Mouse (Mus musculus): ENCODE measurements around the gene Lrba.

Gene Lrba

GRCm38 (mm10) chr3:86224564-86225421, at the start of gene Lrba:
Gene Lrba (plus strand): TSS chr3:86224680.
- DNase-seq, result peak; percentile 55

GRCm38 (mm10) chr3:86179714-86180113, 44.8 kb upstream of the Lrba start:
- DNase-seq, result no peak

GRCm38 (mm10) chr3:86181107-86181506, 43.4 kb upstream of the Lrba start:
- DNase-seq, result no peak

GRCm38 (mm10) chr3:86184546-86184945, 39.9 kb upstream of the Lrba start:
- DNase-seq, result no peak

GRCm38 (mm10) chr3:86187736-86188389, 36.6 kb upstream of the Lrba start:
- no peak for DNase-seq

- peak; percentile 16 for DNase-seq
These were observed 28.5 kb upstream of the Lrba start for GRCm38 (mm10) chr3:86195981-86196380.

GRCm38 (mm10) chr3:86196471-86196870, 28.0 kb upstream of the Lrba start:
- no peak for DNase-seq

- no peak for DNase-seq
These were observed 22.8 kb upstream of the Lrba start for GRCm38 (mm10) chr3:86201645-86202175.

- no peak for DNase-seq
These were observed 22.0 kb upstream of the Lrba start for GRCm38 (mm10) chr3:86202449-86202848.

- DNase-seq, result no peak
These were observed 19.7 kb upstream of the Lrba start for GRCm38 (mm10) chr3:86204608-86205358.

- no peak for DNase-seq
These were observed 17.9 kb upstream of the Lrba start for GRCm38 (mm10) chr3:86206556-86206955.

- no peak for DNase-seq
These were observed 14.1 kb upstream of the Lrba start for GRCm38 (mm10) chr3:86210267-86210939.

GRCm38 (mm10) chr3:86210959-86211358, 13.5 kb upstream of the Lrba start:
- DNase-seq, result no peak

- no peak for DNase-seq
These were observed 10.2 kb upstream of the Lrba start for GRCm38 (mm10) chr3:86214248-86214647.

- peak; percentile 88 for DNase-seq
These were observed 706 bp upstream of the Lrba start for GRCm38 (mm10) chr3:86223634-86224313.

- no peak for DNase-seq
These were observed 241 bp upstream of the Lrba start for GRCm38 (mm10) chr3:86224314-86224563.

- no peak for DNase-seq
These were observed 7.1 kb downstream of the Lrba start for GRCm38 (mm10) chr3:86231532-86232086.

GRCm38 (mm10) chr3:86247193-86247592, 22.7 kb downstream of the Lrba start:
- DNase-seq, result no peak

GRCm38 (mm10) chr3:86251212-86251611, 26.7 kb downstream of the Lrba start:
- DNase-seq, result no peak

GRCm38 (mm10) chr3:86252588-86252987, 28.1 kb downstream of the Lrba start:
- DNase-seq, result no peak

- no peak for DNase-seq
These were observed 28.6 kb downstream of the Lrba start for GRCm38 (mm10) chr3:86253071-86253470.

GRCm38 (mm10) chr3:86253791-86254190, 29.3 kb downstream of the Lrba start:
- DNase-seq, result no peak

Measured in layer of hippocampus, adult 9-11 months (tissue).